Mouse (Mus musculus) myocyte (in vitro differentiated cells): ENCODE data around the gene Dnah2. TPM values are rescaled to one million over a fixed set of nuclear protein-coding genes. Genes with fewer than 3 reads are reported as not detected.
A peak's percentile ranks its signal among the peaks of the same experiment; 100 is the strongest.

ENCODE experiments used
- H3K27me3 ChIP-seq: one replicate; pipeline ENCODE4 v1.6.1; 2011; ENCODE audit not compliant: control insufficient read depth, insufficient read depth, insufficient read length
- H3K36me3 ChIP-seq: one replicate; pipeline ENCODE4 v1.6.1; 2011; ENCODE audit not compliant: control insufficient read depth, insufficient read depth
- H3K4me2 ChIP-seq: one replicate; pipeline ENCODE4 v1.6.1; 2011; ENCODE audit warnings: low read depth, control low read depth
- H3K4me3 ChIP-seq: one replicate; pipeline ENCODE4 v1.5.1; 2011; ENCODE audit warnings: mild to moderate bottlenecking, control low read depth, moderate library complexity
- H3K79me2 ChIP-seq: one replicate; pipeline ENCODE4 v1.6.1; 2011; ENCODE audit not compliant: control insufficient read depth, insufficient read depth
- H3ac ChIP-seq: one replicate; pipeline ENCODE4 v1.6.1; 2011; ENCODE audit not compliant: control insufficient read depth, insufficient read length
- CEBPB ChIP-seq: IDR thresholded peaks from 2 replicates; pipeline ENCODE4 v1.6.1; 2011; ENCODE audit warnings: mild to moderate bottlenecking, moderate library complexity; ENCODE audit not compliant: poor library complexity, insufficient read depth, severe bottlenecking
- E2F4 ChIP-seq: IDR thresholded peaks from one replicate; pipeline ENCODE4 v1.6.1; 2011; ENCODE audit warnings: mild to moderate bottlenecking, control low read depth, moderate library complexity; ENCODE audit not compliant: insufficient read depth
- MAX ChIP-seq: IDR thresholded peaks from one replicate; pipeline ENCODE4 v1.6.1; 2011; ENCODE audit warnings: low read depth, mild to moderate bottlenecking, control low read depth
- MYOD1 ChIP-seq, 3 experiments: IDR thresholded peaks; one replicate each; pipeline ENCODE4 v1.6.1; 2011; ENCODE audit warnings: control low read depth in 2 of 3, low read depth in 2 of 3, mild to moderate bottlenecking in 2 of 3, moderate library complexity in 1 of 3; ENCODE audit not compliant: insufficient read length in 2 of 3, control insufficient read depth in 1 of 3
- MYOG ChIP-seq, 3 experiments: IDR thresholded peaks; one replicate each; pipeline ENCODE4 v1.6.1; 2011; ENCODE audit warnings: control low read depth in 2 of 3, low read depth in 2 of 3, mild to moderate bottlenecking in 2 of 3; ENCODE audit not compliant: insufficient read length in 2 of 3, control insufficient read depth in 1 of 3, insufficient read depth in 1 of 3
- POLR2A ChIP-seq: IDR thresholded peaks from one replicate; pipeline ENCODE4 v1.6.1; 2011; ENCODE audit warnings: low read depth, mild to moderate bottlenecking, control low read depth, moderate library complexity; ENCODE audit not compliant: insufficient read length
- POLR2AphosphoS2 ChIP-seq: IDR thresholded peaks from one replicate; pipeline ENCODE4 v1.6.1; 2011; ENCODE audit warnings: low read depth, control low read depth; ENCODE audit not compliant: insufficient read length
- REST ChIP-seq: IDR thresholded peaks from one replicate; pipeline ENCODE4 v1.6.1; 2011; ENCODE audit warnings: mild to moderate bottlenecking, control low read depth, moderate library complexity; ENCODE audit not compliant: insufficient read depth, insufficient read length
- SRF ChIP-seq: IDR thresholded peaks from one replicate; pipeline ENCODE4 v1.6.1; 2011; ENCODE audit warnings: low read depth; ENCODE audit not compliant: control insufficient read depth, insufficient read length
- TCF12 ChIP-seq: IDR thresholded peaks from one replicate; pipeline ENCODE4 v1.6.1; 2011; ENCODE audit warnings: mild to moderate bottlenecking, control low read depth; ENCODE audit not compliant: poor library complexity, insufficient read depth, severe bottlenecking
- TCF3 ChIP-seq: IDR thresholded peaks from one replicate; pipeline ENCODE4 v1.6.1; 2011; ENCODE audit warnings: low read depth, control low read depth; ENCODE audit not compliant: insufficient read length
- USF1 ChIP-seq: IDR thresholded peaks from one replicate; pipeline ENCODE4 v1.6.1; 2011; ENCODE audit warnings: low read depth, mild to moderate bottlenecking, control low read depth, moderate library complexity
- polyA plus RNA-seq: library from polyadenylated mRNA; unstranded; fragments of >200 nt; fragmentation: generic; extraction: Trizol; gene quantifications from one replicate; pipeline ENCODE4 v1.2.1, GENCODE M21; 2012; ENCODE audit warnings: missing spikeins

Gene Dnah2
- polyA plus RNA-seq, 1 experiment: 0.24 TPM

- Histone ChIP-seq H3K36me3 (no peaks in the 10 kb centered on the region), H3K4me2 (no peak overlapping the region), H3K79me2 (no peaks in the 10 kb centered on the region), H3ac (no peak overlapping the region), H3K4me3 (no peak overlapping the region), H3K27me3 (no peaks in the 10 kb centered on the region)
- TF ChIP-seq MYOD1 (IDR thresholded peaks at IDR 0.05; ENCODE audit: control insufficient read depth in 1 of 3, insufficient read length in 2 of 3, low read depth in 2 of 3) (no peak), SRF (no peak), POLR2AphosphoS2 (no peak), MAX (no peak), TCF12 (no peak)
Measured at GRCm38 (mm10) chr11:69554539-69555140, 5.7 kb upstream of the Dnah2 start.

- Histone ChIP-seq H3K27me3 (no peaks in the 10 kb centered on the region), H3K4me3 (no peak overlapping the region), H3K36me3 (no peaks in the 10 kb centered on the region), H3K4me2 (no peak overlapping the region), H3K79me2 (no peaks in the 10 kb centered on the region), H3ac (no peak overlapping the region)
- TF ChIP-seq MYOD1 (IDR thresholded peaks at IDR 0.05; ENCODE audit: control insufficient read depth in 1 of 3, insufficient read length in 2 of 3, low read depth in 2 of 3): no peak
- no peak for TF ChIP-seq E2F4
- TF ChIP-seq USF1: no peak
- no peak for TF ChIP-seq MAX
- TF ChIP-seq CEBPB: no peak
Measured at GRCm38 (mm10) chr11:69553341-69553721, 4.4 kb upstream of the Dnah2 start.

- no peak for TF ChIP-seq POLR2AphosphoS2
- no peak for TF ChIP-seq CEBPB
- Histone ChIP-seq H3K4me3 (no peak overlapping the region), H3K79me2 (no peaks in the 10 kb centered on the region), H3K27me3 (no peaks in the 10 kb centered on the region), H3K4me2 (no peak overlapping the region), H3ac (no peak overlapping the region), H3K36me3 (no peaks in the 10 kb centered on the region)
Measured at GRCm38 (mm10) chr11:69552622-69553340, 3.9 kb upstream of the Dnah2 start.

GRCm38 (mm10) chr11:69551310-69551709 is 2.4 kb upstream of the Dnah2 start:
- no peaks in the 10 kb centered on the region for H3K36me3 ChIP-seq
- H3ac ChIP-seq: no peak overlapping the region
- no peaks in the 10 kb centered on the region for H3K27me3 ChIP-seq
- H3K4me2 ChIP-seq: no peak overlapping the region
- H3K4me3 ChIP-seq: no peak overlapping the region
- H3K79me2 ChIP-seq: no peaks in the 10 kb centered on the region
- TF ChIP-seq POLR2AphosphoS2 (no peak), MYOD1 (IDR thresholded peaks at IDR 0.05; ENCODE audit: control insufficient read depth in 1 of 3, insufficient read length in 2 of 3, low read depth in 2 of 3) (no peak), REST (no peak), SRF (no peak), TCF3 (no peak), MYOG (IDR thresholded peaks at IDR 0.05; ENCODE audit: control insufficient read depth in 1 of 3, insufficient read depth in 1 of 3, insufficient read length in 2 of 3, low read depth in 2 of 3) (no peak), TCF12 (no peak), E2F4 (no peak), POLR2A (no peak)

- Histone ChIP-seq H3K27me3 (no peaks in the 10 kb centered on the region), H3K4me2 (peak overlapping the region; percentile 74), H3K79me2 (no peaks in the 10 kb centered on the region), H3K4me3 (peak overlapping the region; percentile 19), H3K36me3 (no peaks in the 10 kb centered on the region), H3ac (no peak overlapping the region)
- TF ChIP-seq MYOD1 (IDR thresholded peaks at IDR 0.05; ENCODE audit: control insufficient read depth in 1 of 3, insufficient read length in 2 of 3, low read depth in 2 of 3): peak in 2 of 3 experiments; percentile 24 to 56
- peak in 1 of 3 experiments; percentile 57 for TF ChIP-seq MYOG (IDR thresholded peaks at IDR 0.05; ENCODE audit: control insufficient read depth in 1 of 3, insufficient read depth in 1 of 3, insufficient read length in 2 of 3, low read depth in 2 of 3)
- TF ChIP-seq E2F4: no peak
Measured at GRCm38 (mm10) chr11:69547071-69547470, 1.8 kb downstream of the Dnah2 start.

- no peaks in the 10 kb centered on the region for H3K79me2 ChIP-seq
- H3ac ChIP-seq: no peak overlapping the region
- peak overlapping the region; percentile 74 for H3K4me2 ChIP-seq
- no peak for TF ChIP-seq SRF
- TF ChIP-seq TCF3: no peak
- no peak for TF ChIP-seq USF1
- no peak for TF ChIP-seq MYOG (IDR thresholded peaks at IDR 0.05; ENCODE audit: control insufficient read depth in 1 of 3, insufficient read depth in 1 of 3, insufficient read length in 2 of 3, low read depth in 2 of 3)
- TF ChIP-seq POLR2AphosphoS2: no peak
- no peak for TF ChIP-seq E2F4
- no peak for TF ChIP-seq POLR2A
- TF ChIP-seq TCF12: no peak
- TF ChIP-seq MYOD1 (IDR thresholded peaks at IDR 0.05; ENCODE audit: control insufficient read depth in 1 of 3, insufficient read length in 2 of 3, low read depth in 2 of 3): no peak
- no peak for TF ChIP-seq REST
- no peak for TF ChIP-seq MAX
- no peak for TF ChIP-seq CEBPB
- H3K4me3 ChIP-seq: peak overlapping the region; percentile 19
- no peaks in the 10 kb centered on the region for H3K27me3 ChIP-seq
- H3K36me3 ChIP-seq: no peaks in the 10 kb centered on the region
Measured at GRCm38 (mm10) chr11:69546423-69547053, 2.4 kb downstream of the Dnah2 start.
